Mouse (Mus musculus): ENCODE measurements around the gene Ppil4.

The Ppil4 gene

GRCm38 (mm10) chr10:7824663-7825280 is 32.1 kb downstream of the Ppil4 start:
- no peak for DNase-seq (ENCODE audit: low read depth)

- DNase-seq (ENCODE audit: low read depth), result no peak
These were observed 32.6 kb downstream of the Ppil4 start for GRCm38 (mm10) chr10:7825281-7825665.

- DNase-seq (ENCODE audit: low read depth), result no peak
These were observed 33.4 kb downstream of the Ppil4 start for GRCm38 (mm10) chr10:7826106-7826505.

- no peak for DNase-seq (ENCODE audit: low read depth)
These were observed 39.5 kb downstream of the Ppil4 start, which contains the start of gene Zc3h12d for GRCm38 (mm10) chr10:7832171-7832676. Zc3h12d (plus strand) TSS chr10:7832470.

- no peak for DNase-seq (ENCODE audit: low read depth)
These were observed 40.9 kb downstream of the Ppil4 start for GRCm38 (mm10) chr10:7833377-7834165.

GRCm38 (mm10) chr10:7834671-7835225 is 42.1 kb downstream of the Ppil4 start:
- no peak for DNase-seq (ENCODE audit: low read depth)

- no peak for DNase-seq (ENCODE audit: low read depth)
These were observed 44.2 kb downstream of the Ppil4 start for GRCm38 (mm10) chr10:7836902-7837301.

GRCm38 (mm10) chr10:7837446-7837845 is 44.8 kb downstream of the Ppil4 start:
- DNase-seq (ENCODE audit: low read depth), result no peak

- DNase-seq (ENCODE audit: low read depth), result no peak
These were observed 45.3 kb downstream of the Ppil4 start for GRCm38 (mm10) chr10:7838036-7838435.

GRCm38 (mm10) chr10:7838874-7839421 is 46.3 kb downstream of the Ppil4 start:
- no peak for DNase-seq (ENCODE audit: low read depth)

GRCm38 (mm10) chr10:7839551-7840352 is 47.1 kb downstream of the Ppil4 start:
- DNase-seq (ENCODE audit: low read depth), result no peak

GRCm38 (mm10) chr10:7840353-7840733 is 47.7 kb downstream of the Ppil4 start:
- DNase-seq (ENCODE audit: low read depth), result no peak

GRCm38 (mm10) chr10:7840785-7841184 is 48.1 kb downstream of the Ppil4 start:
- no peak for DNase-seq (ENCODE audit: low read depth)

- peak; percentile 54 for DNase-seq (ENCODE audit: low read depth)
These were observed 48.9 kb downstream of the Ppil4 start for GRCm38 (mm10) chr10:7841571-7842080.

GRCm38 (mm10) chr10:7843181-7843580 is 50.5 kb downstream of the Ppil4 start:
- no peak for DNase-seq (ENCODE audit: low read depth)

- DNase-seq (ENCODE audit: low read depth), result no peak
These were observed 51.5 kb downstream of the Ppil4 start for GRCm38 (mm10) chr10:7844161-7844560.

- no peak for DNase-seq (ENCODE audit: low read depth)
These were observed 52.4 kb downstream of the Ppil4 start for GRCm38 (mm10) chr10:7845136-7845535.

- DNase-seq (ENCODE audit: low read depth), result no peak
These were observed 53.3 kb downstream of the Ppil4 start for GRCm38 (mm10) chr10:7845991-7846390.

- no peak for DNase-seq (ENCODE audit: low read depth)
These were observed 54.5 kb downstream of the Ppil4 start for GRCm38 (mm10) chr10:7847166-7847605.

- no peak for DNase-seq (ENCODE audit: low read depth)
These were observed 59.2 kb downstream of the Ppil4 start for GRCm38 (mm10) chr10:7851891-7852290.

GRCm38 (mm10) chr10:7860494-7860893 is 67.8 kb downstream of the Ppil4 start:
- no peak for DNase-seq (ENCODE audit: low read depth)
